Mouse (Mus musculus) stomach, postnatal 0 days (tissue): ENCODE measurements around the gene Srbd1. TPM values are rescaled to one million over a fixed set of nuclear protein-coding genes. Genes with fewer than 3 reads are reported as not detected.

Experiments
- ATAC-seq: fragments of 200-750 bp; cut with Nextera tagmentation; 2 replicates; pipeline ENCODE4 v1.8.0; 2017; ENCODE audit not compliant: low FRiP score, low TSS enrichment
- DNase-seq: peaks from one replicate; pipeline ENCODE4 v3.0.0-alpha.2; 2016; ENCODE audit warnings: low spot score
- H3K27ac ChIP-seq: fragments of 300-500 bp; sonication (generic); replicated peaks from 2 replicates; pipeline ENCODE4 v1.5.1; 2014; ENCODE audit warnings: mild to moderate bottlenecking, control low read depth
- H3K27me3 ChIP-seq: fragments of 300-500 bp; sonication (generic); 2 replicates; pipeline ENCODE4 v1.6.1; 2014; ENCODE audit warnings: low read length; ENCODE audit not compliant: control insufficient read depth, insufficient read depth
- H3K36me3 ChIP-seq: fragments of 300-500 bp; sonication (generic); 2 replicates; pipeline ENCODE4 v1.6.1; 2014; ENCODE audit warnings: low read length, mixed read lengths; ENCODE audit not compliant: control insufficient read depth, insufficient read depth
- H3K4me1 ChIP-seq: fragments of 300-500 bp; sonication (generic); replicated peaks from 2 replicates; pipeline ENCODE4 v1.6.1; 2014; ENCODE audit warnings: antibody characterized with exemption; ENCODE audit not compliant: control insufficient read depth, insufficient read depth
- H3K4me2 ChIP-seq: fragments of 300-500 bp; sonication (generic); replicated peaks from 2 replicates; pipeline ENCODE4 v1.6.1; 2014; ENCODE audit warnings: low read depth, mild to moderate bottlenecking, control low read depth, moderate library complexity
- H3K4me3 ChIP-seq: fragments of 300-500 bp; sonication (generic); 2 replicates; pipeline ENCODE4 v1.5.1; 2014; ENCODE audit warnings: low read depth, low read length, control low read depth
- H3K9ac ChIP-seq: fragments of 300-500 bp; sonication (generic); 2 replicates; pipeline ENCODE4 v1.6.1; 2014; ENCODE audit warnings: mild to moderate bottlenecking, low read length, control low read depth, mixed read lengths
- H3K9me3 ChIP-seq: fragments of 300-500 bp; sonication (generic); 2 replicates; pipeline ENCODE4 v1.6.1; 2016; ENCODE audit warnings: low read length; ENCODE audit not compliant: control insufficient read depth
- CTCF ChIP-seq: IDR thresholded peaks from 2 replicates; pipeline ENCODE4 v1.5.1; 2016; ENCODE audit warnings: antibody characterized with exemption, low read depth, mild to moderate bottlenecking, moderate library complexity
- EP300 ChIP-seq: optimal IDR thresholded peaks from 2 replicates; pipeline ENCODE3; 2016; ENCODE audit warnings: antibody characterized with exemption
- WGBS: fragments of 180-500 bp; shearing (Covaris S2); extraction: QIAGEN DNeasy Blood & Tissue Kit; methylation state at CpG from one replicate; pipeline ENCODE4 v1.1.7; 2014; 5-methylcytosine and 5-hydroxymethylcytosine counted together
- polyA plus RNA-seq: library from polyadenylated mRNA; unstranded; fragments of >200 nt; fragmentation: Nextera tagmentation; extraction: Ambion mirVana; gene quantifications from 2 replicates; pipeline ENCODE4 v1.2.1, GENCODE M21; 2015

Srbd1 gene
- polyA plus RNA-seq, 1 experiment from 2014 or later = 4.4 TPM

DNA sequence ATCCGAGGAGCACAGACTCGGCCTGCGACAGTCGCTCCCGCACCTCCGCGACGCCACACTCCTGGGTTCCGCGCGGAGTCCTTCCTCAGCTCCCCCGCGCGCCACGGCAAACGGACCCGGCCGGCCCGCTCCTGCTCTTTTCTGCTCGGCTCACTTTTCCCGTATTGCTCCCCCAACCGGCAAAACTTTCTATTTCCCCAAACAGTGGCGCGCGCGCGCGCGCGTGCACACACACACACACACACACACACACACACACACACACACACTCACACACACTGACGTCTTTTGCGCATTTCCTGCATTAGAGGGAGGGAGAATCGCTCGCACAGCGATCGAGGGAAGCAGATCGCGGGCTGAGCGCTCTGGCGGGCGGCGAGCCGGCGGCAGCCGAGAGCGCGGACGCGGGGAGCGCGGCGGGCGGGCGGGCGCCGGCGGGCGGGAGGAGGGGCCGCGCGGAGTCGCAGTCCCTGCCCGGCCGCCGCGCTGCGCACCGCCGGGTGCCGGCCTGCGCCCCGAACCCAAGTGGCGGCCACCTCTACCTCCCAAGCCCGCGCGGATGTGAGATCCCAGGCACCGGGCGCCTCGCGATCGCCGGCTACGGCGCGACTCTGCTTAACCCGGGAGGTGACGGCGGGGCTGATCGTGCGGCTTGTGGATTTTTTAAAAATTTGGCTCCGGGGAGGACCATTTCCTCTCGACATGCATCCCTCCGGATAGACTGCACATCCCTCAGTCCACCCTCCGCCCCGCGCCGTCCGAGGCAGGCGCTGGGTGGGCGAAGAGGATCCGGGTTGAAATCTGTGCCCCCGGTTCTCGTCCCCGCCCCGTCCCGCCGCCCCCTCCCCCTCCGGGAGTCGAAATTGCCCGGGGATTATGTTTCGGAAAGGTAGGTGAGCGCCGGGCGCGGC is 22.6 kb upstream of the Srbd1 start, which contains the start of gene Prkce:
TSS of gene Prkce (plus strand) at position 466 of the 911 bp plus-strand sequence.
- no peaks in the 10 kb centered on the region for H3K36me3 ChIP-seq
- under 1% methylated on average over 84 of the region's 115 CpGs for WGBS
- TF ChIP-seq CTCF (peak; percentile 68), EP300 (no peak)

DNA sequence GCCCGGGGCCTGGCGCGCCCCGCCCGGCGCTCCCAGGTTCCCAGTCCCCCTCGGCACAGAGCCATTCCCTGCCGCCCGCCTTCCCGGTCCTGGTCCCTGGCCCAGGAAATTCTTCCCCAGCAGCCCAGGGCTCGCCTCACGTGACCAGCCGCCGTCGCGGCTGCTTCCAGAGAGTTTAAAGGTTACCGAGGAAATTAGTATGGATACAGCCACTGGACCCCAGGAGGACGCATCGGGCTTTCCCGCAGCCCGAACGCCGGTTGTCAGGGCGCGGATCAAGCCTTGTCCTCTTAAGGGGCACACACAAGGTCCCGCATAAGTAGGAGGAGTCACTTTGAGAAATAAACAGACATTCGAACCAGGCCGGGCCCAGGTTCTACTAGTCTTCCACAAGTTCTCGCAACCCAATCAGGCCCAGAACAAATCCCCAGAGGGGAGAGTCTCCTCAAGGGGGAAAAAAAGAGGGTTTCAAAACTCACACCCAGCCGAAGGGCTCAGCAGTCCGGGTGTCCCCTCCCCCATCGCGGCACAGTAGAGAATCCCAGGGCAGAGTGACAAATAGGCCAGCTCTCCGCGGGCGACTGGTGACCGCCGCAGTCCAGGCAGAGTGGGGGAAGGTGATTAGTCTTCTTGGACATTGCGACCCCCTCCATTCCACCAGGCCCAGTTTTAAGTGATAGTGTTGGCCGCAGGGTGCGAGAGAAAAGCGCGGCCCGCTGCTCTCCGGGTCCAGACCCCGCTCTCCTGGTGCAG is 21.8 kb upstream of the Srbd1 start:
- H3K4me2 ChIP-seq = peak overlapping the region; percentile 98
- ATAC-seq = peak; percentile 60
- peak overlapping the region; percentile 91 for H3K9ac ChIP-seq
- H3K27ac ChIP-seq = peak overlapping the region; percentile 98
- H3K4me1 ChIP-seq = no peaks in the 10 kb centered on the region
- 0% methylated on average over 46 of the region's 46 CpGs for WGBS
- TF ChIP-seq EP300 (no peak), CTCF (no peak)
- peak overlapping the region; percentile 82 for H3K4me3 ChIP-seq
- no peaks in the 10 kb centered on the region for H3K36me3 ChIP-seq
- peak; percentile 82 for DNase-seq
- H3K9me3 ChIP-seq = no peaks in the 10 kb centered on the region
- no peaks in the 10 kb centered on the region for H3K27me3 ChIP-seq

More for the DNA sequence above, 22.6 kb upstream of the Srbd1 start, which contains the start of gene Prkce:
- Histone ChIP-seq H3K27ac (peak within 1 kb of the TSS; percentile 98), H3K4me3 (peak within 1 kb of the TSS; percentile 82), H3K4me2 (peak within 1 kb of the TSS; percentile 98), H3K4me1 (no peaks in the 10 kb centered on the region), H3K9me3 (no peaks in the 10 kb centered on the region), H3K9ac (peak within 1 kb of the TSS; percentile 91), H3K27me3 (no peaks in the 10 kb centered on the region)
- DNase-seq (peak; percentile 91), ATAC-seq (peak; percentile 76)

DNA sequence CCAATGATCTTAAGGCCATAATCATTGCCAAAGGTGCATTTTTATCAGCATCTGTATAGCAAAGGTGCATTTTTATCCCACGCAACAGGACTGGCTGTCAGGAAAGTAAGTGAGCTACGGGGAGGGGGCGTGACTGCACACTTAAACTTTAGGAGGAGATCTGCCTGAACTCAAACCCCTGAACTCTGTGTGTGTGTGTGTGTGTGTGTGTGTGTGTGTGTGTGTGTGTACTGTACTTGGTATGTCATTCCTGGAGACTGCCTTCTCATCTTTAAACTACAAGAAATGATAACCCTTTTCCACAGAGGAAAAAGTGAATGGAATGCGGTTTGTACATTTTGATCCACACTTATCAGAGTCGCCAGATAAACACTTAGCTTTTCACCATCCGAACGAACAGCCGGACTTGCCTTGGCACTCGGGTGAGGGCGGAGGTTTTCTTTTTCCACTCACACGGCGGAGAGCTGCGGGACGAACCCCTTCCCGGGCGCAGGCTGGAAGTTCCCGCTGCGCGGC is 21.1 kb upstream of the Srbd1 start:
- Histone ChIP-seq H3K9me3 (no peaks in the 10 kb centered on the region), H3K27me3 (no peaks in the 10 kb centered on the region), H3K4me1 (no peaks in the 10 kb centered on the region), H3K4me2 (peak overlapping the region; percentile 98), H3K27ac (peak overlapping the region; percentile 98), H3K36me3 (no peaks in the 10 kb centered on the region), H3K4me3 (peak overlapping the region; percentile 82), H3K9ac (peak overlapping the region; percentile 91)
- no peak for DNase-seq
- no peak for TF ChIP-seq CTCF
- no peak for TF ChIP-seq EP300
- WGBS = 4% methylated on average over 17 of the region's 19 CpGs
- ATAC-seq = no peak

DNA sequence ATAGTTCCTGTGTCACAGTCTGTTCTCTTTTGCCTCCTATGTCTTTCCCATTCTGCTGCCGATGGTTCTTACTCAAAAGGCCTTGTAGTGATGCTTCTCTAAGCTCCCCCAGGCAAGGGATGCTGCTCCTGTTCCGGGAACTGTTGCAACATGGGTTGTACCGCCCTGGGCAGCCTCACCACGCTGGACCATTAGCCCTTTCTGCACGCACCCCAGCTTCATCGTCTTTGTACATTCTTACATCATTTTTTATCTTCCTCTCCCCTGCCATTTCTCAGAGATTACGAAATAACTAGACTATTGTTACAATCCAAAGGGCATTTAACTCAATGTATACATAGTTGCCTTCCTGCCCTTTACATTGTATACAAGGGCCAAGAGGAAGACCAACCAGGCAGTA is 19.4 kb upstream of the Srbd1 start:
- DNase-seq (no peak), ATAC-seq (no peak)
- 55% methylated on average over 7 of the region's 7 CpGs for WGBS
- Histone ChIP-seq H3K36me3 (no peaks in the 10 kb centered on the region), H3K4me2 (no peak overlapping the region), H3K4me1 (no peaks in the 10 kb centered on the region), H3K27me3 (no peaks in the 10 kb centered on the region), H3K27ac (no peak overlapping the region), H3K4me3 (no peak overlapping the region), H3K9ac (no peak overlapping the region), H3K9me3 (no peaks in the 10 kb centered on the region)
- TF ChIP-seq EP300 (no peak), CTCF (no peak)

DNA sequence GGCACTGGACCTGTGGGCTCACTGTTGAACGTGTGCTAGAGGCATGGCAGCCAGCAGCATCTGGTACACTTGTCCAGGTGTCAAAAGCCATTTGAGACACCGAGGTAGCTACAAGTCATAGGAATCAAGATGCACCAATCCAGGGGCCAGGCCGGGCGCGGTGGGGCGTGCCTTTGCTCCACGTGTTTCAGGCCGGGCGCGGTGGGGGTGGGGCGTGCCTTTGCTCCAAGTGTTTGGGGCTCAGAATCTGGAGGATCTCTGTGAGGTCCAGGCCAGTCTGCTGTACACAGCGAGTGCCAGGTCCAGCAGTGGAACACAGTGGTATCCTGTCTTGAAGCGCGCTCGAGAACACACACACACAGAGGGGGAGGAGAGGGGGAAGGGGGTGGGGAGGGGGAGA is 17.7 kb upstream of the Srbd1 start:
- WGBS = 66% methylated on average over 15 of the region's 15 CpGs
- no peak for ATAC-seq
- Histone ChIP-seq H3K4me2 (no peak overlapping the region), H3K4me3 (no peak overlapping the region), H3K27ac (no peak overlapping the region), H3K9ac (no peak overlapping the region), H3K27me3 (no peaks in the 10 kb centered on the region), H3K36me3 (no peaks in the 10 kb centered on the region), H3K9me3 (no peaks in the 10 kb centered on the region), H3K4me1 (no peaks in the 10 kb centered on the region)
- TF ChIP-seq EP300 (no peak), CTCF (no peak)
- peak; percentile 73 for DNase-seq
